Mouse (Mus musculus): ENCODE data around the gene Papola. TPM values are rescaled to one million over a fixed set of nuclear protein-coding genes. Genes with fewer than 3 reads are reported as not detected.

Gene Papola
- total RNA-seq (2021) = 100 to 1,000 TPM; 188 to 210 TPM
- long read RNA-seq, experiment 1, full-length matches to known transcripts = 41 of 55 reads
- long read RNA-seq, experiment 1, partial matches to known transcripts = 5 of 55 reads
- long read RNA-seq, experiment 1, other reads (novel, unspliced or antisense) = 9 of 55 reads
- long read RNA-seq, experiment 2, full-length matches to known transcripts = 64 of 122 reads
- long read RNA-seq, experiment 2, partial matches to known transcripts = 14 of 122 reads
- long read RNA-seq, experiment 2, other reads (novel, unspliced or antisense) = 44 of 122 reads

DNA sequence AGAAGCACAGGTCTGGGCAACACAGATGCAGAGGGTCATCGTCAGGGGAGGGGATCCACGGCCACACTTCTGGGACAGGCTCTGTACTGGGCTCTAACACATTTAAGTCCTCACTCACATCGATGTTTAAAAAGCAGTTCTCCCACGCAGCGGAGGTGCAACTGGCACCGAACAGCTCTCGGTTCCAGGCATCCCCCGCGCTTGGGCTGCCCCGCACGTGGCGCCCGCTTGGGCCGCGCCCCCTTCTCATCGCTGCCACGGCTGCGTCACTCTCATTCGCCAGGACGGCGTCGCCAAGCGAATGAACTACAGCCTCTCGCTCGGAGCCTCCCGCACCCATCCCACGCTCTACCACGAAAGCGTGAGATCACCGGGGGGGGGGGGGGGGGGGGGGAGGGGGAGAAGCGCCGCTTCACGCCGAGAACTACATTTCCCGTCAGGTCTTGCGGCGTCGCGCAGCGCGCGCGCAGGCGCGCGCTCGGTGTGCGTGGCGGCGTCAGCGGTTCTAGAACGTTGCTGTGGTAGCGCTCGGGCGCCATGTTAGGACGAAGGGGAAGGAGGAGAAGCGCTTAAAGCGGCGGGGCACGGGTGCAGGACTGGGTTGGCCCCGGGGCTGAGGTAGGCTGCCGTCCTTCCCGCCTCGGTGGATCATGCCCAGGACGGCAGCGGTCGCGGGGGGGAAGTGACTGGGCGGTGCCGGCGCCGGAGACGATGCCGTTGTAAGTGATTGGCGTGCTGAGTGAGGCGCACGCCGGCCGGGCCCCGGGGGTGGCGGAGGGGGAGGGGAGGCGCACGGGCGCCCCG lies at the start of gene Papola:
Papola (plus strand) TSS at position 499 of the 804 bp plus-strand sequence.
- DNase-seq (ENCODE audit: low spot score in 2 of 2) = peak; percentile 74 to 81

DNA sequence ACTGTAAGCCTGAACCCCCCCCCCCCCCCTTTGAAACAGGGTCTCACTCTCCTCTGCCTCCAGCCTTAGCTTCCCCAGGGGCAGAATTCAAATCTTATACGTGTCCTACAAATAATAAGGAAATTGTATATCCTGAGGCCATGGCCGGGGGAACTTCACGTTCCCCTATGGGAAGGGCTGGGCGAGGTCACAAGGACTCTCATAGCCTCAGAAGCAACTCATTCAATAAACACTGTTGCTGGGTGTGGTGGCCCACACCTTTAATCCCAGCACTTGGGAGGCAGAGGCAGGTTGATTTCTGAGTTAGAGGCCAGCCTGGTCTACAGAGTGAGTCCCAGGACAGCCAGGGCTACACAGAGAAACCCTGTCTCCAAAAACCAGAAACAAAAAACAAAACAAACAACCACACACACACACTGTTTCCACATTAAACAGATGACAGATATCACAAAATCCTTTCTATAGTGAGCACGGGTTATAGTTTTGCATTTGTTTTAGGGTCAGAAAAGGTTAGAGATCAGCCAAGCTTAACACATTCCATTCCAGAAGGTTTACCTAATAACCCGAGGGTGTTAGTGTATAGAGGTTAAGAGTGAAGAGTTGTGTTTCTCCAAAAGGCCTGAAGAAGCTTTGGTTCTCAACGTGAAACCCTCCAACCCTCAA lies 49.1 kb upstream of the Papola start:
- no peak for DNase-seq (ENCODE audit: low spot score in 2 of 2)

GRCm38 (mm10) chr12:105735889-105736251 lies 48.6 kb upstream of the Papola start:
- DNase-seq (ENCODE audit: low spot score in 2 of 2) = no peak

DNA sequence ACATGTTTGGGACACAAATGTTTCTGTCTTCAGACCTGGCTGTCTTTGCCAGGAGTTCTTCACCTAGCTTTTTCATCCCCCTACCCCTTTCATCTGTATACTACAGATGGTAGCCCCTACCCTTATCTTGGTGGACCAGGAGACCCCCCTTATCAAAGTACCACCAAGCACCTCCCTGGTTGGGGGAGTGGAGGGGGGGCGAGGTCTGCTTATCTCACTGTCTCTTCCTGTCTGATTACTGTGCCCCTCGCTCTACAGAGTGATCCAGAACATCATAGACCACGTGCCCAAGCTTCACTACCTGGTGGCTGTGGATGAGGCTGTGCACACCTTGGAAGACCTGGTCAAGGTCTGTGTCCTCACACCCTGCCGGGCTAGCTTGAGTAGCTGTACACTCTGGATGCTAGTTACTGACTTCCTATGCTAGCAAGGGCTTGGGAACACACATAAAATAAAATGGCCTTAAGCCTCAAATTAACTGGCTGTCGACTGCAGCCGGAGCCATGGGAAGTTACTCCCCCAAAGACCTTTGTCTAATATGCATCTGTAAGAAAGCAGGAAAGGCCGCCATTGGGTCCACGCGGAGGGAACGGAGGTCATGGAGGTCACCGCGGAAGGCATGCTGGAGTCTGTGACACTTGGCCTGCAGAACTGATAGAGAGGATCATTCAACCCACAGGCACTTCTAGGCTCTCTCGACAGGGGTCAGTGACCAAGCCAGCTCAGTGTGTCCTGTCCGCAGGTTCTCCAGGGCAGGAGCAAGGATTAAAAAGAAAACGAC lies 46.0 kb upstream of the Papola start:
- no peak for DNase-seq (ENCODE audit: low spot score in 2 of 2)

DNA sequence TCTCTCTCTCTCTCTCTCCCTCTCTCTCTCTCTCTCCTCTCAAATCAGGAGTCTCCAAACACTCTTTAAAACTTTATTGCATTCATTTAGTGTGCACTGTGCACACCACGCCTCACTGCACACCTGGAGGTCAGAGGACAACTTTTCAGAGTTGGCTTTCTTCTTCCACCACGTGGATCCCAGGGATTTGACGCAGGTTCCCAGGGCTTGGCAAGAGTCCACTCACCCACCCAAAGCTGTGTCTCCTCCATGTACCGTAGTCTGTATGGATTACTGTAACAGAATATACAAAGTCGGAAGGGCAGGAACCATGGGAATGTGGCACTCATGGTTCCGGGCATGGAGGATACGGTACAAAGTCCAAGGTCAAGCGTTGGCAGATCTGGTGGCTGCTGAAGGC lies 44.8 kb upstream of the Papola start:
- no peak for DNase-seq (ENCODE audit: low spot score in 2 of 2)

DNA sequence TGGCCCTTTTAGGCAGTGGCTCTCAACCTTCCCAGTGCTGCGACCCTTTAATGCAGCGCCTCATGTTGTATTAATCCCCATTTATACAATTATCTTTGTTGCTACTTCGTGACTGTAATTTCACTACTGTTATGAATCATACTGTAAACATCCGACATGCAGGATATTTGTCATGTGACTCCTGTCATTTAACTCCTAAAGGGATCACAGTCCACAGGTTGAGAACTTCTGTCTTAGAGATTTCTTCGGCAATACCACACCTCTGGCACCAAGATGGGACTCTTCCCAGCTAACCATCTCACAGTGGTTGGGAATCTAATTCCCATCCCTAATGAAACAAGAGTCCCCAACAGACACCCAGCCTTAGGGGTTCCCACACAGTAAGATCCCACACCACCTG lies 36.4 kb upstream of the Papola start:
- no peak for DNase-seq (ENCODE audit: low spot score in 2 of 2)

GRCm38 (mm10) chr12:105753813-105754212 lies 30.7 kb upstream of the Papola start:
- DNase-seq (ENCODE audit: low spot score in 2 of 2) = no peak

DNA sequence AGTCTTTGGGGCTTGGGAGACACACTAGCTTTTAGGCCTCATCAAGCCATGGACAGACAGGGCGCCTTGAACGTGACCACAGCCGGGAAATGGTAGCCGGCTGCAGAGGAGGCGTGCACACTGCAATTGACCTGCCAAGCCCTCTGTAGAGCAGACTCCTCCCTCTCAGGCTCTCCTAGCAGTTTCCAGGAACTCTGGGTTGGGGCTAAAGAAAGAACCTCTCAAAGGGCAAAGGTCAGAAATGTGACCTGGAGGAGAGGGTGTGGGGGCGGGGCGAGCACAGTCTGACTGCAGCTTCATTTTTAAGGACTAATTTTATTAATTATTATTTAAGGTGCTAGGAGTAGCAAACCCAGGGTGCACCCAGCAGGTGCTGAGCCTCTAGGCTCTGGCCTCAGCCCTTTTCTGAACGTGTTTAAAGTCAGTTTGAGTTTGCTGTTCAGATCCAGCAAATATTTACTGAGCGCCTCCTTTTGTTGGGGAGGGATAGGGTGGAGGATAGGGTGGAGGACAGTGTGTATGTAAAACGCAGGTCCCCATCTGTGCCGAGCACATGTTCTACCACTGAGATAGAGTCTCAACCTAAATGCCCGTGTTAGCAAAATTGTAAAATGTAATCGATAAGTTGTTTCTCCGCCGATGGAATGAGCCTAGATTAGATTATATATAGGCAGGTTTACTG lies 26.5 kb upstream of the Papola start:
- no peak for DNase-seq (ENCODE audit: low spot score in 2 of 2)

- no peak for DNase-seq (ENCODE audit: low spot score in 2 of 2)
Observed at GRCm38 (mm10) chr12:105758911-105759310, 25.6 kb upstream of the Papola start.

DNA sequence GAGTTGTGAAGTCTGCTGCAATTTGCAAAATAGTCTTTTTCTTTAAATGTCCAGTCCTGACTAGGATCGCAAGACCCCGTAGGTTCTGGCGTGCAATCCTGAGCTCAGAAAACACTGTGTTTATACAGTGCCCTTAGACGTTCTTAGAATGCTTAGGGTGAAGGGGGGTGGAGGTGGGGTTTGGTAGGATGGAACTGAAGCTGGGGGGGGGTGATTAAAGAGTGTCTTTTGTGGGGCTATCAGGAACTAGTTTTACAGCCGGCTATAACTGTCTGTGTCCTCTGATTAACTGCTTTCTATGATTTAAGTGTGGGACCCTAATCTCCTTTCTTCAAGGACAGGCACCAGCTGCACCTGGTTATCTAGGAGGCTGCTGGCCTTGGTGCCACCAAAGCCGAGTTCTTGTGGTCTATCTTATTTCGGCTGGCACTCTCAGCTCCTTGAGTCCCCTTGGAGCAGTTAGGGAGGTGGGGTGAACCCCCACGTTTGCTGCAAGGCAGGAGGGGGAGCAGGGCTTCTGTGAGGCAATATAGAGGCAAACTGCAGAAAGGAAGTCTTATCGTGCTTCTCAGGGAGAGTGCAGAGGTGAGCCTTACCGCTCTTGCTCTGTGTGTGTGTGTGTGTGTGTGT lies 24.5 kb upstream of the Papola start:
- DNase-seq (ENCODE audit: low spot score in 2 of 2) = no peak

- no peak for DNase-seq (ENCODE audit: low spot score in 2 of 2)
Observed at GRCm38 (mm10) chr12:105761171-105761570, 23.3 kb upstream of the Papola start.

DNA sequence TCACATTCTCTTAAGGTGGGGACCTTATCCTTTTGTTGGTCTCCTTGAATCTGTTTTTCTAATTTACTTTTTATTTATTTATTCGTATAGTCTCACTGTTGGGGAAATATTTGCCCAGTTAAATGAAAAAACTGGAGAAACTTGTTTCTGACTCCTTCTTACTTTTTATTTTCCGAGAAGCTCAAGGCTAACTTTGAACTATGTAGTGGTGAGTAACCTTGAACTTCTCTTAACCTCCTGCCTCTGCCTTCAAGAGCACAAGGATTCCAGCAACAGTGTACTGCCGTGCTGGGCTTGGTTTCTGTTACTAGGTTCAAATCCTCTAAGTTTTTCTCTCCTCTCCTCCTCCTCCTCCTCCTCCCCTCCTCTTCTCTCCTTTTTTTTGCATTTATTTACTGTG lies 22.9 kb upstream of the Papola start:
- no peak for DNase-seq (ENCODE audit: low spot score in 2 of 2)

DNA sequence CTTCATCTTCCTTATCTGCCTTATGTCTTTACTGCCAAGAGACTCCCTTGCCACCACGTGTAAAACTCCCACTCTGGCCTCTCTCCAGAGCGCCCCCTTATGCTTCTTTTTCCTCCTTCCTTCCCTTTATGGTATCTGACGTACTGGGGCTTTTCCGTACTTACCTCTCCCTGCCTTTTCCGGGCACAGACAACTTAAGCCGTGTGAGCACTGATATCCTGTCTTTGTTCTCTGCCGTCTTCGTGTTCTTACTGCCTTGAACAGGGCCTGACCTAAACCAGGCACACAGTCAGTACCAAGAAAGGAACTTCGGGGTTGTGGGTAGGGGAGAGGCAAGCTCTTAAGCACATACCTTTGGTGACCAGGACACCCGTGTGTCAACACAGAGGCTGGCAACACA lies 14.8 kb upstream of the Papola start:
- DNase-seq (ENCODE audit: low spot score in 2 of 2) = no peak

GRCm38 (mm10) chr12:105774871-105775270 lies 9.6 kb upstream of the Papola start:
- DNase-seq (ENCODE audit: low spot score in 2 of 2) = no peak

GRCm38 (mm10) chr12:105777651-105778050 lies 6.8 kb upstream of the Papola start:
- DNase-seq (ENCODE audit: low spot score in 2 of 2) = no peak

- DNase-seq (ENCODE audit: low spot score in 2 of 2) = peak; percentile 57 to 63
Observed at GRCm38 (mm10) chr12:105785000-105785774, 693 bp downstream of the Papola start.

DNA sequence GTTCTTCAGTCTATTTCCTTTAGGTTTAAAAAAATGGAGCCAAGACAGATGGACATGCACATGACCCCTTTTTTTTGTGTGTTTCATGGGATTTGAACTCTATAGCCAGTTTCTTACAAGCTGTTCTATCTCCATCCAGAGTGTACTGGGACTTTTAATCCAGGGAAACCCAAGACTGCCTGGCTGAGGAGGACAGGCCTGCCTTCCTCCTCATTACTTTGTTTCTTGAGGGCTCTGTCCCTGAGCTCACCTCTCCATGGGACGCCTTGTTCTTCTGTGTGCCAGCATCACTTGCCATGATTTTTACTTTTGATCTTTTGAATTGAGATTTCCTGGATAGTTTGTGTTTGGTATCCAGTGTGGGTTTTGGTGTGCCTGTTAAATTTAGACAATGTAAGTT lies 1.6 kb downstream of the Papola start:
- DNase-seq (ENCODE audit: low spot score in 2 of 2) = no peak

DNA sequence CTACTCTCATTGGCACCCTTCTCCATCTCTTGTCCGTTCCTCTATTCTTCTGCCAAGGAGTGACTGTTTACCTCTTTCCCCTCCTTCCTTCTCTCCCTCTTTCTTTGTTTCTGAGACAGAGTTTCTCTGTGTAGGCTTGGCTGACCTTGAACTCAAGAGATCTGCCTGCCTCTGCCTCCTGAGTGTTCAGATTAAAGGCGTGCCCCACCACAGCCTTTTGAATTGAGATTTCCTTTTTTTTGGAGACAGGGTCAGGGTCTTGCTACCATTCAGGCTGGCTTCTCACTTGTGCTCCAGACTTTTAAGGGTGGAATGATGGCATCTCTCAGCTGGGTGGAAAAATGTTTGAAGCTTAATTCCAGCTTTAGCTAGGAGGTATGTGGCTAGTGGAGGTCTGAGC lies 3.1 kb downstream of the Papola start:
- DNase-seq (ENCODE audit: low spot score in 2 of 2) = no peak

GRCm38 (mm10) chr12:105789885-105790284 lies 5.4 kb downstream of the Papola start:
- DNase-seq (ENCODE audit: low spot score in 2 of 2) = no peak

DNA sequence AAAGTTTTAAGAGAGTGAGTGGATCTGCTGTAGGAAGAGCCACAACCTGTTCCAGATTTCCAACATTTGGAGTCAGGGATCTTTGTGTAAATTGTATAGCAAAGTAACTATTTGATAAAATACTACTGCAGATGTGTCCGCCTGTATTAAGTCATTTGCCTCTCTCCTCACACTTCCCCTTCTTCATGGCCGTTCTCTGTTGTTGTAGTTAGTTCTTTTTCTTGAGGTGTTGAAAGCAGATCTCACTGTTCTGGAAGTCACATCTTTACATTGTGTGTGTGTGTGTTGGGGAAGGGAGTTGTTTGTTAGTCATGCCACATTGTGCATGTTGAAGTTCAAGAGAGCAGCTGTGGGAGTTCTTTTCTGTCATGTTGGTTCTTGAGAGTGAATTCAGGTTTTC lies 10.4 kb downstream of the Papola start:
- DNase-seq (ENCODE audit: low spot score in 2 of 2) = no peak

Data from adrenal gland, postnatal 4 days (tissue).